Mouse (Mus musculus): ENCODE data around the gene Gcc2. TPM values are rescaled to one million over a fixed set of nuclear protein-coding genes. Genes with fewer than 3 reads are reported as not detected.
A peak's percentile ranks its signal among the peaks of the same experiment; 100 is the strongest.
"Not testable (repeated sequence)": the region's sequence is repeated elsewhere in the genome, so short reads cannot be mapped to it uniquely, and the experiment has no call there.

The Gcc2 gene
- polyA plus RNA-seq, 1 experiment from 2014 or later = 16.0 TPM

- peak; percentile 51 for ATAC-seq (ENCODE audit: low read depth)
- no peaks in the 10 kb centered on the region for H3K27me3 ChIP-seq (ENCODE audit: control insufficient read depth, insufficient read depth, low read depth, low read length)
- peak overlapping the region; percentile 42 for H3K27ac ChIP-seq (ENCODE audit: low read length)
- WGBS (ENCODE audit: insufficient replicate concordance) = 85% methylated on average over 8 of the region's 8 CpGs
- H3K36me3 ChIP-seq (ENCODE audit: control insufficient read depth, insufficient read depth) = no peaks in the 10 kb centered on the region
- H3K9ac ChIP-seq (ENCODE audit: low read depth, low read length) = no peak overlapping the region
- 0 out of 2 replicates have a peak overlapping the region, but pooled peaks have one; percentile 1 for H3K4me2 ChIP-seq (ENCODE audit: low read depth, low read length)
- H3K9me3 ChIP-seq (replicated peaks; ENCODE audit: control insufficient read depth, low read length) = no peaks in the 10 kb centered on the region
- H3K4me1 ChIP-seq (ENCODE audit: control insufficient read depth, low read depth, low read length) = peaks cover 19% of the 10 kb centered on the region
- H3K4me3 ChIP-seq (ENCODE audit: low read depth, low read length) = no peak overlapping the region
Observed at GRCm38 (mm10) chr10:58328517-58329108, 73.3 kb downstream of the Gcc2 start.

- H3K36me3 ChIP-seq (ENCODE audit: control insufficient read depth, insufficient read depth) = no peaks in the 10 kb centered on the region
- no peaks in the 10 kb centered on the region for H3K9me3 ChIP-seq (replicated peaks; ENCODE audit: control insufficient read depth, low read length)
- H3K4me3 ChIP-seq (ENCODE audit: low read depth, low read length) = no peak overlapping the region
- no peaks in the 10 kb centered on the region for H3K27me3 ChIP-seq (ENCODE audit: control insufficient read depth, insufficient read depth, low read depth, low read length)
- ATAC-seq (ENCODE audit: low read depth) = peak; percentile 48; the same call in 1 of the 2 replicates
- H3K4me1 ChIP-seq (ENCODE audit: control insufficient read depth, low read depth, low read length) = peaks cover 14% of the 10 kb centered on the region
- no peak overlapping the region for H3K4me2 ChIP-seq (ENCODE audit: low read depth, low read length)
- H3K27ac ChIP-seq (ENCODE audit: low read length) = no peak overlapping the region
- no peak overlapping the region for H3K9ac ChIP-seq (ENCODE audit: low read depth, low read length)
Observed at GRCm38 (mm10) chr10:58330635-58331034, 75.3 kb downstream of the Gcc2 start.

- Histone ChIP-seq H3K36me3 (ENCODE audit: control insufficient read depth, insufficient read depth) (no peaks in the 10 kb centered on the region), H3K27me3 (ENCODE audit: control insufficient read depth, insufficient read depth, low read depth, low read length) (no peaks in the 10 kb centered on the region), H3K27ac (ENCODE audit: low read length) (no peak overlapping the region), H3K4me1 (ENCODE audit: control insufficient read depth, low read depth, low read length) (peaks cover 9% of the 10 kb centered on the region), H3K9ac (ENCODE audit: low read depth, low read length) (no peak overlapping the region), H3K4me3 (ENCODE audit: low read depth, low read length) (no peak overlapping the region), H3K9me3 (replicated peaks; ENCODE audit: control insufficient read depth, low read length) (no peaks in the 10 kb centered on the region), H3K4me2 (ENCODE audit: low read depth, low read length) (no peak overlapping the region)
- no peak for ATAC-seq (ENCODE audit: low read depth)
Observed at GRCm38 (mm10) chr10:58331741-58332140, 76.4 kb downstream of the Gcc2 start.

GRCm38 (mm10) chr10:58333414-58333813, 78.1 kb downstream of the Gcc2 start:
- WGBS (ENCODE audit: insufficient replicate concordance) = 59% methylated on average over 5 of the region's 5 CpGs
- H3K27ac ChIP-seq (ENCODE audit: low read length) = no peak overlapping the region
- no peak overlapping the region for H3K4me2 ChIP-seq (ENCODE audit: low read depth, low read length)
- no peaks in the 10 kb centered on the region for H3K27me3 ChIP-seq (ENCODE audit: control insufficient read depth, insufficient read depth, low read depth, low read length)
- no peak overlapping the region for H3K9ac ChIP-seq (ENCODE audit: low read depth, low read length)
- H3K4me3 ChIP-seq (ENCODE audit: low read depth, low read length) = no peak overlapping the region
- H3K4me1 ChIP-seq (ENCODE audit: control insufficient read depth, low read depth, low read length) = peaks cover 4% of the 10 kb centered on the region
- no peaks in the 10 kb centered on the region for H3K9me3 ChIP-seq (replicated peaks; ENCODE audit: control insufficient read depth, low read length)
- no peaks in the 10 kb centered on the region for H3K36me3 ChIP-seq (ENCODE audit: control insufficient read depth, insufficient read depth)
- ATAC-seq (ENCODE audit: low read depth) = 0 out of 2 replicates have a peak, but pooled peaks have one; percentile 7

- Histone ChIP-seq H3K27ac (ENCODE audit: low read length) (no peak overlapping the region), H3K9me3 (replicated peaks; ENCODE audit: control insufficient read depth, low read length) (no peaks in the 10 kb centered on the region), H3K4me2 (ENCODE audit: low read depth, low read length) (no peak overlapping the region), H3K4me3 (ENCODE audit: low read depth, low read length) (no peak overlapping the region), H3K4me1 (ENCODE audit: control insufficient read depth, low read depth, low read length) (no peaks in the 10 kb centered on the region; the same call in 1 of the 2 replicates), H3K27me3 (ENCODE audit: control insufficient read depth, insufficient read depth, low read depth, low read length) (no peaks in the 10 kb centered on the region), H3K9ac (ENCODE audit: low read depth, low read length) (no peak overlapping the region), H3K36me3 (ENCODE audit: control insufficient read depth, insufficient read depth) (no peaks in the 10 kb centered on the region)
- WGBS (ENCODE audit: insufficient replicate concordance) = 81% methylated on average over 1 of the region's 1 CpGs
- no peak for ATAC-seq (ENCODE audit: low read depth)
Observed at GRCm38 (mm10) chr10:58336156-58336555, 80.9 kb downstream of the Gcc2 start.

- H3K27ac ChIP-seq (ENCODE audit: low read length); ATAC-seq (ENCODE audit: low read depth): not testable (repeated sequence)
Observed at GRCm38 (mm10) chr10:58337091-58337490, 81.8 kb downstream of the Gcc2 start.

GRCm38 (mm10) chr10:58338590-58338989, 83.3 kb downstream of the Gcc2 start:
- H3K9ac ChIP-seq (ENCODE audit: low read depth, low read length) = no peak overlapping the region
- 46% methylated on average over 1 of the region's 1 CpGs for WGBS (ENCODE audit: insufficient replicate concordance)
- H3K4me3 ChIP-seq (ENCODE audit: low read depth, low read length) = no peak overlapping the region
- H3K9me3 ChIP-seq (replicated peaks; ENCODE audit: control insufficient read depth, low read length) = no peaks in the 10 kb centered on the region
- no peak for ATAC-seq (ENCODE audit: low read depth)
- no peaks in the 10 kb centered on the region for H3K36me3 ChIP-seq (ENCODE audit: control insufficient read depth, insufficient read depth)
- no peak overlapping the region for H3K27ac ChIP-seq (ENCODE audit: low read length)
- H3K27me3 ChIP-seq (ENCODE audit: control insufficient read depth, insufficient read depth, low read depth, low read length) = no peaks in the 10 kb centered on the region
- H3K4me2 ChIP-seq (ENCODE audit: low read depth, low read length) = no peak overlapping the region
- no peaks in the 10 kb centered on the region; the same call in 1 of the 2 replicates for H3K4me1 ChIP-seq (ENCODE audit: control insufficient read depth, low read depth, low read length)

More at GRCm38 (mm10) chr10:58337091-58337490, 81.8 kb downstream of the Gcc2 start:
- H3K4me1 ChIP-seq (ENCODE audit: control insufficient read depth, low read depth, low read length); H3K36me3 ChIP-seq (ENCODE audit: control insufficient read depth, insufficient read depth); H3K27me3 ChIP-seq (ENCODE audit: control insufficient read depth, insufficient read depth, low read depth, low read length); H3K4me3 ChIP-seq (ENCODE audit: low read depth, low read length); H3K4me2 ChIP-seq (ENCODE audit: low read depth, low read length); H3K9ac ChIP-seq (ENCODE audit: low read depth, low read length); H3K9me3 ChIP-seq (replicated peaks; ENCODE audit: control insufficient read depth, low read length): not testable (repeated sequence)
- 78% methylated on average over 4 of the region's 4 CpGs for WGBS (ENCODE audit: insufficient replicate concordance)

GRCm38 (mm10) chr10:58341685-58342084, 86.4 kb downstream of the Gcc2 start:
- 45% methylated on average over 2 of the region's 2 CpGs for WGBS (ENCODE audit: insufficient replicate concordance)
- ATAC-seq (ENCODE audit: low read depth) = peak; percentile 51; the same call in 1 of the 2 replicates
- H3K27ac ChIP-seq (ENCODE audit: low read length) = no peak overlapping the region; the same call in 1 of the 2 replicates

GRCm38 (mm10) chr10:58342199-58342598, 86.9 kb downstream of the Gcc2 start:
- Histone ChIP-seq H3K4me1 (ENCODE audit: control insufficient read depth, low read depth, low read length) (no peaks in the 10 kb centered on the region; the same call in 1 of the 2 replicates), H3K9me3 (replicated peaks; ENCODE audit: control insufficient read depth, low read length) (no peaks in the 10 kb centered on the region), H3K4me2 (ENCODE audit: low read depth, low read length) (no peak overlapping the region), H3K36me3 (ENCODE audit: control insufficient read depth, insufficient read depth) (no peaks in the 10 kb centered on the region), H3K9ac (ENCODE audit: low read depth, low read length) (no peak overlapping the region), H3K27me3 (ENCODE audit: control insufficient read depth, insufficient read depth, low read depth, low read length) (no peaks in the 10 kb centered on the region), H3K27ac (ENCODE audit: low read length) (peak overlapping the region; percentile 62), H3K4me3 (ENCODE audit: low read depth, low read length) (no peak overlapping the region)
- no peak for ATAC-seq (ENCODE audit: low read depth)
- 66% methylated on average over 2 of the region's 2 CpGs for WGBS (ENCODE audit: insufficient replicate concordance)

More at GRCm38 (mm10) chr10:58341685-58342084, 86.4 kb downstream of the Gcc2 start:
- Histone ChIP-seq H3K36me3 (ENCODE audit: control insufficient read depth, insufficient read depth) (no peaks in the 10 kb centered on the region), H3K4me2 (ENCODE audit: low read depth, low read length) (no peak overlapping the region), H3K9ac (ENCODE audit: low read depth, low read length) (no peak overlapping the region), H3K4me3 (ENCODE audit: low read depth, low read length) (no peak overlapping the region), H3K27me3 (ENCODE audit: control insufficient read depth, insufficient read depth, low read depth, low read length) (no peaks in the 10 kb centered on the region), H3K9me3 (replicated peaks; ENCODE audit: control insufficient read depth, low read length) (no peaks in the 10 kb centered on the region), H3K4me1 (ENCODE audit: control insufficient read depth, low read depth, low read length) (no peaks in the 10 kb centered on the region; the same call in 1 of the 2 replicates)
